Mouse (Mus musculus): Measurements from ENCODE around the gene Arhgap23. TPM values are rescaled to one million over a fixed set of nuclear protein-coding genes. Genes with fewer than 3 reads are reported as not detected.

Gene Arhgap23
- total and polyA plus RNA-seq, 2 experiments from 2014 or later: 9.6 to 80.2 TPM

DNA sequence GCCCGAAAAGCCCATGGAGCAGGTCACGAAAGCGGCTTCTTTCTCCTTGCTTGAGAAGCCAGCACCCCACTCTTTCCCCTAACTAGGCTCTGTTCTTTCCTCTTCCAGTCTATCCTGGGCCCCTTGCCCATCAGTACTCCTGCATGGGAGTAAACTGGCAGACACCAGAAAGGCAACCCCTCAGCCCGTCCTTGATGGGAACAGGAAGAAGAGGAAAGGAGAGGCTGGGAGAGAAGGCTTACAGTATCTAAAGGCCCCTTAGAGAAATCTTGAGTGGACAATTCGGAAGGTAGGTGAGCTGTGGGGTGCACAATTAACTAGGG lies 119.9 kb downstream of the Arhgap23 start:
- H3K9ac ChIP-seq (replicated peaks; ENCODE audit: low read length, poor library complexity, severe bottlenecking): no peak overlapping the region
- H3K27me3 ChIP-seq (ENCODE audit: insufficient read depth, low read length): peaks cover 16% of the 10 kb centered on the region; the same call in 1 of the 2 replicates
- H3K36me3 ChIP-seq (ENCODE audit: insufficient read depth, low read length): peaks cover 37% of the 10 kb centered on the region
- DNase-seq (ENCODE audit: low spot score): no peak
- H3K9me3 ChIP-seq (ENCODE audit: low read length): no peaks in the 10 kb centered on the region
- ATAC-seq (ENCODE audit: low FRiP score): no peak
- H3K4me2 ChIP-seq (ENCODE audit: low read depth, low read length, poor library complexity, severe bottlenecking): no peak overlapping the region; the same call in 1 of the 2 replicates
- no peak overlapping the region for H3K27ac ChIP-seq (ENCODE audit: low read depth, low read length)
- peaks cover 6% of the 10 kb centered on the region; the same call in 1 of the 2 replicates for H3K4me1 ChIP-seq (ENCODE audit: insufficient read depth, low read length)
- WGBS: 56% methylated on average over 5 of the region's 5 CpGs
- H3K4me3 ChIP-seq (ENCODE audit: low read depth, low read length): no peak overlapping the region
- TF ChIP-seq CTCF (IDR thresholded peaks at IDR 0.05): no peak

DNA sequence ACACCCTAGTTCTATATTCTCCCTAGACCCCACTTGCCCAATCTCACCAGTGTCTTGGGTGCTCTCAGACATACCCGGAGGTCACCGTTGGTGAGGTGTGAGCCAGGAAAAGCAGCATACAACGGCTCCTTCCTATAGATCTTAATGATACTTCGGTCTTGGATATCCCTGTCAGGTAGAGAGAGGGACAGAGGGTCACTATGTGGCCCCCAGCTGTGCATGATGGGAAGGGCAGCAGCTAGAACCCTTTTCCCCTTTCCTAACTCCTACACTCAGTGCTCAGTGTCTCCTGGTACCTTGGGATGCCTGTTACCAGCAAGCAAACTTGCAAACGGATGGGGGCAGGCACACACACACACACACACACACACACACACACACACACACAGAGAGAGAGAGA lies 120.3 kb downstream of the Arhgap23 start:
- Histone ChIP-seq H3K27me3 (ENCODE audit: insufficient read depth, low read length) (peaks cover 16% of the 10 kb centered on the region; the same call in 1 of the 2 replicates), H3K27ac (ENCODE audit: low read depth, low read length) (no peak overlapping the region), H3K36me3 (ENCODE audit: insufficient read depth, low read length) (peaks cover 34% of the 10 kb centered on the region), H3K9ac (replicated peaks; ENCODE audit: low read length, poor library complexity, severe bottlenecking) (no peak overlapping the region), H3K4me1 (ENCODE audit: insufficient read depth, low read length) (peaks cover 6% of the 10 kb centered on the region; the same call in 1 of the 2 replicates), H3K4me3 (ENCODE audit: low read depth, low read length) (no peak overlapping the region), H3K4me2 (ENCODE audit: low read depth, low read length, poor library complexity, severe bottlenecking) (no peak overlapping the region; the same call in 1 of the 2 replicates), H3K9me3 (ENCODE audit: low read length) (no peaks in the 10 kb centered on the region)
- WGBS: 69% methylated on average over 5 of the region's 5 CpGs
- no peak for TF ChIP-seq CTCF (IDR thresholded peaks at IDR 0.05)
- ATAC-seq (ENCODE audit: low FRiP score) (no peak), DNase-seq (ENCODE audit: low spot score) (no peak)

DNA sequence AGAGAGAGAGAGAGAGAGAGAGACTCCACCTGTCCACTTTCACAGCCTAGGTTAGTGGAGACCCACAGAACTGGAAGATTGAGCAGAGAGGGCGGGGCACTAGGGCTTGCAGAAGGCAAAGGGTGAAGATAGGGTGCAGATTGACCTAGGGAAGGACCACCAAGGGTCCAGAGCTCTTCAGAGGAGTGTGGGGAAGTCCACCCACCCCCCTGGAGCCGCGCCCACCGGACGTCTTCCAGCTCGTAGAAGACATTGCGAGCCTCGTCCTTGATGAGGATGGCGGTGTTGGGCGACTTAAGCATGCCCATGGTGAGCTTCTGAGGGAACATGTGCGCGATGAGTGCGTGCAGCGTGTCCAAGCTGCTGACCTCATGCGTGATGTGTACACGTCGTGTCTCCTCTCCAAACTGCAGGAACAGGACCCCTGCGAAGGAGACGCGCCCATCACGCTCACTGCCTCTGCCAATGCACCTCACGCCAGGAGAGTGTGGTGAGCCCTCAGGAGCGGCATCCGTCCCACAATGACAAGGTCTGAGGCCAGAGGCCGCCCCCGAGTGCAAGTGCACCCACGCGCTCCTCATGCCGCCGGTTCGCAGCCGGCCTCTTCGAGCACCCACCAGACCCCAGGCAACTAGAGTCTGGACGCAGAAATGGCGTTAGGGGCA lies 120.9 kb downstream of the Arhgap23 start:
- no peak overlapping the region for H3K27ac ChIP-seq (ENCODE audit: low read depth, low read length)

DNA sequence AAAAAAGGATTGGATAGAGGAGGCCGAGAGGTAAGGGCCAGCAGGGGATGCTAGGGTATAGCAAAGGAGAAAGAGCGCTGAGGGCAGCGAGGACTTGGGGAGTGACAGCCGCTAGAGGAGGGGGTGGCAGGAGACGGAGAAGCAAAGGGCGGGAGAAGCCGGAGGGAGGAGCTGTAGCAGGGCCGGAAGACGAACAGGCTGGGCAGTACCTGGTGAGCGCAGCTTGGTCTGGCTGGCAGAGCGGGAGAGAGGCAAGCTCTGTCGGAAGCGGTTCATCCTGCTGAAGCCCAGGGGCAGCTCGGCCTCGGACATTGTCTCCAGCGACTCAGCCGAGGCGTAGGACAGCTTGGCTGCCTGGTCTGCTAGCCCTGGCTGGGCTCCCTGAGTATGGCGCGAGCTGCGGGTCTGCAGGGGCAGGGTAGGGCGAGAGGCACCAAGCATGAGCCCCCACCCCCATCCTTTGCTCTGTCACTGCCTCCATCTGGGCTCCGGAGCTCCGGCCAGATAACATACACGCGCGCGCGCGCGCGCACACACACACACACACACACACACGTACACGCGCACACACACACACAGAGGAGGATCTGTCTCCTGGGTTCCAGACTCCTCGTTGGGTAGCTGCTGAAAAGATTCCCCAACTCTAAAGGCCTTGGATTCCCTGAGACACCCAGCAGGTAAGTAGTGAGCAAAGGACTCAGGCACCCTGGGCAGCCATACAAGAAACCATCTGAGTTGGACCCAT lies 121.7 kb downstream of the Arhgap23 start:
- peak; percentile 41 for TF ChIP-seq CTCF (IDR thresholded peaks at IDR 0.05)
- no peak overlapping the region for H3K4me3 ChIP-seq (ENCODE audit: low read depth, low read length)
- H3K4me2 ChIP-seq (ENCODE audit: low read depth, low read length, poor library complexity, severe bottlenecking): peak overlapping the region; percentile 39
- no peak overlapping the region for H3K9ac ChIP-seq (replicated peaks; ENCODE audit: low read length, poor library complexity, severe bottlenecking)
- H3K27me3 ChIP-seq (ENCODE audit: insufficient read depth, low read length): peaks cover 16% of the 10 kb centered on the region; the same call in 1 of the 2 replicates
- no peaks in the 10 kb centered on the region for H3K9me3 ChIP-seq (ENCODE audit: low read length)
- peaks cover 29% of the 10 kb centered on the region for H3K36me3 ChIP-seq (ENCODE audit: insufficient read depth, low read length)
- ATAC-seq (ENCODE audit: low FRiP score): no peak
- no peak overlapping the region; the same call in 1 of the 2 replicates for H3K27ac ChIP-seq (ENCODE audit: low read depth, low read length)
- WGBS: 24% methylated on average over 35 of the region's 36 CpGs
- DNase-seq (ENCODE audit: low spot score): peak; percentile 72
- peaks cover 4% of the 10 kb centered on the region; the same call in 1 of the 2 replicates for H3K4me1 ChIP-seq (ENCODE audit: insufficient read depth, low read length)

More for the DNA sequence above, 120.9 kb downstream of the Arhgap23 start:
- peaks cover 16% of the 10 kb centered on the region; the same call in 1 of the 2 replicates for H3K27me3 ChIP-seq (ENCODE audit: insufficient read depth, low read length)
- ATAC-seq (ENCODE audit: low FRiP score) (no peak), DNase-seq (ENCODE audit: low spot score) (no peak)
- peaks cover 30% of the 10 kb centered on the region for H3K36me3 ChIP-seq (ENCODE audit: insufficient read depth, low read length)
- peaks cover 6% of the 10 kb centered on the region; the same call in 1 of the 2 replicates for H3K4me1 ChIP-seq (ENCODE audit: insufficient read depth, low read length)
- no peak overlapping the region for H3K4me3 ChIP-seq (ENCODE audit: low read depth, low read length)
- H3K4me2 ChIP-seq (ENCODE audit: low read depth, low read length, poor library complexity, severe bottlenecking): peak overlapping the region; percentile 39; the same call in 1 of the 2 replicates
- 49% methylated on average over 35 of the region's 35 CpGs for WGBS
- H3K9me3 ChIP-seq (ENCODE audit: low read length): no peaks in the 10 kb centered on the region
- H3K9ac ChIP-seq (replicated peaks; ENCODE audit: low read length, poor library complexity, severe bottlenecking): no peak overlapping the region
- TF ChIP-seq CTCF (IDR thresholded peaks at IDR 0.05): no peak

DNA sequence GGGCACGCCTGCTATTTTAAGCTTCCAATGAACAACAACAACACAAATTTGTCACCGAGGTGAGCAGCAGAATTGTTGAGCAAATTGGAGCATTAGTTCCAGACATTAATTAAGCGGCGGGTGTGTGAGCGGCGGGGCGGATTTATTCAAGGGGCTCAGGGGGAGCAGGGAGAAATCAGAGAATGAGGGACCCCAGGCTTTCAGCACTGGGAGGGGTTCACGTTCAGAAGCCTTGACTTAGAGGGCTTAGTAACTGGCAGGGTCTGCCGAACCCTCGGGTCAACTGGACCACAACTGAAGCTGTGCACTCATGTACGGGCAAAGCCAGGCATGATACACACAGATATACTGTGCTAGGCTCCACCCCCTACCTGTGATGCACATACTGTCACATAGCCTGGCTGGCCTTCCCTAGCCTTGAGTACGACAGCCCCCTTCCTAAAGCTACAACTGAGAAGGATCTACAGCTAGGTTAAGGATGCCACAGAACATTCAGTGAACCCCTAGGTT lies 122.3 kb downstream of the Arhgap23 start:
- DNase-seq (ENCODE audit: low spot score): no peak
- peaks cover 16% of the 10 kb centered on the region; the same call in 1 of the 2 replicates for H3K27me3 ChIP-seq (ENCODE audit: insufficient read depth, low read length)

More for the DNA sequence above, 122.3 kb downstream of the Arhgap23 start:
- WGBS: 43% methylated on average over 12 of the region's 12 CpGs
- Histone ChIP-seq H3K9me3 (ENCODE audit: low read length) (no peaks in the 10 kb centered on the region), H3K4me1 (ENCODE audit: insufficient read depth, low read length) (peaks cover 2% of the 10 kb centered on the region; the same call in 1 of the 2 replicates), H3K4me2 (ENCODE audit: low read depth, low read length, poor library complexity, severe bottlenecking) (0 out of 2 replicates have a peak overlapping the region, but pooled peaks have one; percentile 39), H3K36me3 (ENCODE audit: insufficient read depth, low read length) (peaks cover 28% of the 10 kb centered on the region), H3K9ac (replicated peaks; ENCODE audit: low read length, poor library complexity, severe bottlenecking) (no peak overlapping the region), H3K27ac (ENCODE audit: low read depth, low read length) (no peak overlapping the region; the same call in 1 of the 2 replicates), H3K4me3 (ENCODE audit: low read depth, low read length) (no peak overlapping the region)
- ATAC-seq (ENCODE audit: low FRiP score): no peak
- TF ChIP-seq CTCF (IDR thresholded peaks at IDR 0.05): no peak
